Mouse (Mus musculus): ENCODE data around the gene Rap1gds1. TPM values are rescaled to one million over a fixed set of nuclear protein-coding genes. Genes with fewer than 3 reads are reported as not detected.
A peak's percentile ranks its signal among the peaks of the same experiment; 100 is the strongest.

The Rap1gds1 gene
- total RNA-seq, 1 experiment from 2014 or later = 35.1 TPM

- ATAC-seq (replicated peaks in 1 of 2; ENCODE audit: insufficient read depth in 1 of 2, low FRiP score in 2 of 2, low TSS enrichment in 1 of 2, low read depth in 1 of 2, poor library complexity in 2 of 2, severe bottlenecking in 2 of 2) = no peak
These were observed 1.1 kb downstream of the Rap1gds1 start for GRCm38 (mm10) chr3:139073801-139074483.

GRCm38 (mm10) chr3:139069539-139069938, 5.5 kb downstream of the Rap1gds1 start:
- no peak for ATAC-seq (replicated peaks in 1 of 2; ENCODE audit: insufficient read depth in 1 of 2, low FRiP score in 2 of 2, low TSS enrichment in 1 of 2, low read depth in 1 of 2, poor library complexity in 2 of 2, severe bottlenecking in 2 of 2)

GRCm38 (mm10) chr3:139064076-139064475, 10.9 kb downstream of the Rap1gds1 start:
- no peak for ATAC-seq (replicated peaks in 1 of 2; ENCODE audit: insufficient read depth in 1 of 2, low FRiP score in 2 of 2, low TSS enrichment in 1 of 2, low read depth in 1 of 2, poor library complexity in 2 of 2, severe bottlenecking in 2 of 2)

GRCm38 (mm10) chr3:139062088-139062487, 12.9 kb downstream of the Rap1gds1 start:
- ATAC-seq (replicated peaks in 1 of 2; ENCODE audit: insufficient read depth in 1 of 2, low FRiP score in 2 of 2, low TSS enrichment in 1 of 2, low read depth in 1 of 2, poor library complexity in 2 of 2, severe bottlenecking in 2 of 2) = peak; percentile 72 to 77

- ATAC-seq (replicated peaks in 1 of 2; ENCODE audit: insufficient read depth in 1 of 2, low FRiP score in 2 of 2, low TSS enrichment in 1 of 2, low read depth in 1 of 2, poor library complexity in 2 of 2, severe bottlenecking in 2 of 2) = peak; percentile 68 to 79
These were observed 26.0 kb downstream of the Rap1gds1 start for GRCm38 (mm10) chr3:139048701-139049622.

GRCm38 (mm10) chr3:139042433-139042854, 32.6 kb downstream of the Rap1gds1 start:
- peak; percentile 90 to 92 for ATAC-seq (replicated peaks in 1 of 2; ENCODE audit: insufficient read depth in 1 of 2, low FRiP score in 2 of 2, low TSS enrichment in 1 of 2, low read depth in 1 of 2, poor library complexity in 2 of 2, severe bottlenecking in 2 of 2)

- peak; percentile 57 to 72 for ATAC-seq (replicated peaks in 1 of 2; ENCODE audit: insufficient read depth in 1 of 2, low FRiP score in 2 of 2, low TSS enrichment in 1 of 2, low read depth in 1 of 2, poor library complexity in 2 of 2, severe bottlenecking in 2 of 2)
These were observed 33.1 kb downstream of the Rap1gds1 start for GRCm38 (mm10) chr3:139041921-139042320.

- peak in 1 of 2 experiments; percentile 24; a peak in 1 of 4 replicates for ATAC-seq (replicated peaks in 1 of 2; ENCODE audit: insufficient read depth in 1 of 2, low FRiP score in 2 of 2, low TSS enrichment in 1 of 2, low read depth in 1 of 2, poor library complexity in 2 of 2, severe bottlenecking in 2 of 2)
These were observed 38.0 kb downstream of the Rap1gds1 start for GRCm38 (mm10) chr3:139037030-139037429.

- ATAC-seq (replicated peaks in 1 of 2; ENCODE audit: insufficient read depth in 1 of 2, low FRiP score in 2 of 2, low TSS enrichment in 1 of 2, low read depth in 1 of 2, poor library complexity in 2 of 2, severe bottlenecking in 2 of 2) = no peak
These were observed 41.8 kb downstream of the Rap1gds1 start for GRCm38 (mm10) chr3:139033179-139033578.

- no peak for ATAC-seq (replicated peaks in 1 of 2; ENCODE audit: insufficient read depth in 1 of 2, low FRiP score in 2 of 2, low TSS enrichment in 1 of 2, low read depth in 1 of 2, poor library complexity in 2 of 2, severe bottlenecking in 2 of 2)
These were observed 44.3 kb downstream of the Rap1gds1 start for GRCm38 (mm10) chr3:139030644-139031227.

GRCm38 (mm10) chr3:139025077-139025476, 49.9 kb downstream of the Rap1gds1 start:
- ATAC-seq (replicated peaks in 1 of 2; ENCODE audit: insufficient read depth in 1 of 2, low FRiP score in 2 of 2, low TSS enrichment in 1 of 2, low read depth in 1 of 2, poor library complexity in 2 of 2, severe bottlenecking in 2 of 2) = no peak

- no peak for ATAC-seq (replicated peaks in 1 of 2; ENCODE audit: insufficient read depth in 1 of 2, low FRiP score in 2 of 2, low TSS enrichment in 1 of 2, low read depth in 1 of 2, poor library complexity in 2 of 2, severe bottlenecking in 2 of 2)
These were observed 51.4 kb downstream of the Rap1gds1 start for GRCm38 (mm10) chr3:139023585-139023984.

- ATAC-seq (replicated peaks in 1 of 2; ENCODE audit: insufficient read depth in 1 of 2, low FRiP score in 2 of 2, low TSS enrichment in 1 of 2, low read depth in 1 of 2, poor library complexity in 2 of 2, severe bottlenecking in 2 of 2) = peak; percentile 75 to 92
These were observed 62.6 kb downstream of the Rap1gds1 start for GRCm38 (mm10) chr3:139012352-139012751.

GRCm38 (mm10) chr3:139005669-139006068, 69.3 kb downstream of the Rap1gds1 start:
- no peak for ATAC-seq (replicated peaks in 1 of 2; ENCODE audit: insufficient read depth in 1 of 2, low FRiP score in 2 of 2, low TSS enrichment in 1 of 2, low read depth in 1 of 2, poor library complexity in 2 of 2, severe bottlenecking in 2 of 2)

GRCm38 (mm10) chr3:139002774-139003173, 72.2 kb downstream of the Rap1gds1 start:
- ATAC-seq (replicated peaks in 1 of 2; ENCODE audit: insufficient read depth in 1 of 2, low FRiP score in 2 of 2, low TSS enrichment in 1 of 2, low read depth in 1 of 2, poor library complexity in 2 of 2, severe bottlenecking in 2 of 2) = no peak

- no peak for ATAC-seq (replicated peaks in 1 of 2; ENCODE audit: insufficient read depth in 1 of 2, low FRiP score in 2 of 2, low TSS enrichment in 1 of 2, low read depth in 1 of 2, poor library complexity in 2 of 2, severe bottlenecking in 2 of 2)
These were observed 74.7 kb downstream of the Rap1gds1 start for GRCm38 (mm10) chr3:139000071-139000867.

- ATAC-seq (replicated peaks in 1 of 2; ENCODE audit: insufficient read depth in 1 of 2, low FRiP score in 2 of 2, low TSS enrichment in 1 of 2, low read depth in 1 of 2, poor library complexity in 2 of 2, severe bottlenecking in 2 of 2) = no peak
These were observed 81.5 kb downstream of the Rap1gds1 start for GRCm38 (mm10) chr3:138993473-138993872.

Data from hematopoietic stem cell, adult 5-6 weeks (primary cell).